Mouse (Mus musculus) urinary bladder, postnatal 25 days (tissue): ENCODE results near the gene Lancl2.

Source experiments
- DNase-seq: peaks from one replicate; pipeline ENCODE4 v3.0.0; 2022; ENCODE audit warnings: low spot score

Lancl2 gene

DNA sequence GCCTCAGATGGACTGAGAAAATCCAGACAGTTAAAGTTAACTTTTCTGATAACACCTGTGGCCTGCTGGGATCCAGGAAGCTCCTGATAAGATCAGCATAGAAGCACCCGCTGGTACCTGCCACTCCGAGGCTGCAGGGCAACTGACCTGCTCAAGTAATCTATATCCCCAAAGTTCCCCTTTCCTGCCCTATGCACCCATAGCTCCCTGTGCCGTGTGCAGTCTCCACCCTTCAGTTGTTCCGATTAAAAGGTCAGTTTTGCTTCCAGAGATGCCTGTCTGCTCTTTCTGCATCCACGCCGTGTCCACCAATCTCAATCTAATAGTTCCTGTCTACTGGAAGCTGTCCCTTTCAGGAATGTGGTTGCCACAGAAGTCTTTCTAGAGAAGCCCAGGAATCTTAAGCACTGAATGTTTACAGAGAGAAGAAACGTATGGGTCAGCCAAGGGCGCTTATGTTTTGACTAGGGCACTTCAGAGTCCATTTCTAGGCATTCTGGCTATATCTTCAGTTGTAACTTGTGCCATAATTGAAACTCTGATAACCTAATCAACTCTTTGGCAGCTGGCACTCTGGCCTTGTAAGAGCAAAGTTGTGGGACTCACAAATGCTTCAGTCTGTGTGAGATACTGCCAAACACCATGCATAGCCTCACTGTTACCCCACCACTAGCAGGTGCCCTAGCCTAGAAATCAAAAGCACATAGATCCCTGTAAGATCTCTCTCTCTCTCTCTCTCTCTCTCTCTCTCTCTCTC is 65.0 kb downstream of the Lancl2 start:
- DNase-seq: no peak

DNA sequence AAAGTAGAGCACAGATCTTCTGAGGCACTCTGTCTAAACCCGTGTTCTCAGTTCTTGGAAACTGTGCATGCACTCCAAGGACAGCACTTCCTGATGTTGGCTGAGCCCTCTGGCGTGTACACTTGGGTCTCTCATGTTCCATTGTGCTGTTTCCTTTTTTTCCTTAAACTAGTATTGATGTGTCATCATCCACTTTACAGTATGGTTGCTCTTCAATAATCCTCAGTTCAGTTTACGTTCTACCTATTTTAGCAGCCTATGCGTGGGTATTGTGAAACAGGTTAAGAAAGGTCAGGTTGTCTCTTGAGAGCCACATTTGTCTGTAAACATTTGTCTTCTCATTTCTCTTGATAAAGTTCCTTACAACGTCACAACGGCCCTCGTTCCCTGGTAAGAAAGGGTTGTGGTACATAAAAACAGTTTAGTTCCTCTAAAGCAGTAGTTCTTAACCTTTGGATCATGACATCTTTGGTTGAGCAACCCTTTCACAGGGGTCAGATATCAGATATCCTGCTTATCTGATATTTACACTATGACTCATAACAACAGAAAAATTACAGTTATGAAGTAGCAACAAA is 66.7 kb downstream of the Lancl2 start:
- DNase-seq: no peak

DNA sequence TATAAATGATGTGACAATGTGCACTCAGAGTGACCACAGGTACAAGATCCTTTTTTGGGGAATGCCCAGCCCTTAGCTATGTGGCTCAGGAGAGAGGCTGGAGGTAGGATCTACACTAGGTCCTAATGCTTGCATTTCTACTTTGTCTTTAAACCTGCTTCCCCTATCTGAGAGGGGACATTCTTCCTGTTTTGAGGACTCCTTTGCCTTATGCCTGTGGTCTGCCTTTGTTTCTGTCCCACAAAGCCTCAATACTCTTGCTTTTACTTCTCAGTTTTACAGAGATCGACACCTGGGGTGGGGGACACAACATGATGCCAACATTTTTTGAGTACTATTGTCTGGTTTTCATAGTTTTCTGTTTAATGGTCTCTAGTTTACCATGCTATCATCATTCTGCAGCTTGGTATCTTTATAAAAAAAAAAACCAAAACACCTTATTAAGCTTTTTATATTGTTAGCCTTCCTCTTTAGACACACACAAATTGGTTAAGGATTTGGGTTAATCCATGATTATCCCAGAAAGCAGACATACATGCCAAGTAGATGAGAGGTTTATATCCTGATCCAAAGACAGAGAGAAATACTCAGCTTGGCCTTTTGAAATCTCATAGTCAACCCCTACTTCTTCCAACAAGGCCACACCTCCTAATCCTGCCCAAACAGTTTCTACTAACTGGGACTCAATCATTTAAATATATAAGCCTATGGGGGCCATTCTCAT is 68.3 kb downstream of the Lancl2 start:
- no peak for DNase-seq

- no peak for DNase-seq
Measured at GRCm38 (mm10) chr6:57773792-57774191, 71.5 kb downstream of the Lancl2 start.

GRCm38 (mm10) chr6:57780359-57780758 is 78.0 kb downstream of the Lancl2 start:
- no peak for DNase-seq

DNA sequence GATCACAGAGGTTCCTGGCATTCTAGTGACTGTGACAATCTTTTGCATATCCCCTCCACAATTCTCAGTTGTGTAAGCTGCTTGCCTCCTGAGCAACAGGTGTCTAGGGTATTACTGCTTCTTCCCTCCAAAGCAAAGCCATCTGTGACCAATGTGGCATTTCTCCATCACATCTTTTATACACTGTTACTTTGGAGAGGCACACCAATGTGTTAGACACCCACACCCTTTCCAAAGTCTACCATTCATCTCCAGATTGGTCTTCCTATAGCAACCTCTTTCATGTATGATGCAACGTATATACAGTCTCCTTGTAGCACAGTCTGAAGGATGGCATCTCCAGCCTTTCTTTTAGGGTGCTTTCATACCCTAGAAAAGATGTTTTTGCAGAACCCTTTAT is 80.3 kb downstream of the Lancl2 start:
- DNase-seq: no peak

- no peak for DNase-seq
Measured at GRCm38 (mm10) chr6:57784251-57784650, 81.9 kb downstream of the Lancl2 start.

GRCm38 (mm10) chr6:57787376-57787775 is 85.0 kb downstream of the Lancl2 start:
- no peak for DNase-seq
